Mouse (Mus musculus): ENCODE measurements around the gene Hadhb. TPM values are rescaled to one million over a fixed set of nuclear protein-coding genes. Genes with fewer than 3 reads are reported as not detected.

Gene Hadhb
- polyA plus RNA-seq, 1 experiment from 2014 or later: 340 TPM

- peak overlapping the region; percentile 74 for H3K4me2 ChIP-seq (ENCODE audit: low read depth, low read length)
- H3K9ac ChIP-seq (ENCODE audit: low read depth, low read length): peak overlapping the region; percentile 93; the same call in 1 of the 2 replicates
- H3K4me3 ChIP-seq (ENCODE audit: low read length): peak overlapping the region; percentile 91
- 41% methylated on average over 8 of the region's 8 CpGs for WGBS
- H3K27me3 ChIP-seq (replicated peaks; ENCODE audit: control insufficient read depth, insufficient read depth, low read length): no peaks in the 10 kb centered on the region
- peaks cover 18% of the 10 kb centered on the region for H3K4me1 ChIP-seq (ENCODE audit: control insufficient read depth, insufficient read depth, low read length)
- 0 out of 2 replicates have a peak, but pooled peaks cover 3% of the 10 kb centered on the region for H3K36me3 ChIP-seq (ENCODE audit: control insufficient read depth, insufficient read depth, low read length)
- ATAC-seq: no peak
- peaks cover 5% of the 10 kb centered on the region; the same call in 1 of the 2 replicates for H3K9me3 ChIP-seq (ENCODE audit: control insufficient read depth, low read length)
- H3K27ac ChIP-seq (ENCODE audit: low read length): peak overlapping the region; percentile 51
These were observed 78.9 kb downstream of the Hadhb start for GRCm38 (mm10) chr5:30233979-30234378.

MicroRNA genes within 50 kb of the gene (microRNA counts, 519-probe panel; counts per million panel counts)
- 1,832 counts per million, percentile 33 among the panel's probes with 10 or more counts for microRNA mmu-miR-1960

Small RNAs within 50 kb of the gene (microRNA-seq; reads per million reads assigned to microRNA genes)
- 1.8 reads per million for gene Mir1960

Other genes with a start within 250 kb of the Hadhb start
- gene Il6, start 142.1 kb upstream of the Hadhb start, polyA plus RNA-seq (2015; fragmentation: Nextera tagmentation; extraction: Ambion mirVana): 0.16 and 0.18 TPM in 2 replicates
- gene Tyms, start 81.6 kb upstream of the Hadhb start, polyA plus RNA-seq (2015; fragmentation: Nextera tagmentation; extraction: Ambion mirVana): 224 and 260 TPM in 2 replicates
- gene Garem2, start 50.1 kb upstream of the Hadhb start, polyA plus RNA-seq (2015; fragmentation: Nextera tagmentation; extraction: Ambion mirVana): 0.40 and 0.56 TPM in 2 replicates
- not detected in 2 replicates for gene 3110082J24Rik, start 49.2 kb upstream of the Hadhb start, polyA plus RNA-seq (2015; fragmentation: Nextera tagmentation; extraction: Ambion mirVana)
- gene Hadha, start 86 bp upstream of the Hadhb start, polyA plus RNA-seq (2015; fragmentation: Nextera tagmentation; extraction: Ambion mirVana): 232 and 255 TPM in 2 replicates
- 0.15 and 0.29 TPM in 2 replicates for gene Adgrf3, start 50.5 kb downstream of the Hadhb start, polyA plus RNA-seq (2015; fragmentation: Nextera tagmentation; extraction: Ambion mirVana)
- gene Selenoi, start 77.3 kb downstream of the Hadhb start, polyA plus RNA-seq (2015; fragmentation: Nextera tagmentation; extraction: Ambion mirVana): 52.2 and 57.8 TPM in 2 replicates
- 1.2 and 1.8 TPM in 2 replicates for gene Drc1, start 126.1 kb downstream of the Hadhb start, polyA plus RNA-seq (2015; fragmentation: Nextera tagmentation; extraction: Ambion mirVana)